Mouse (Mus musculus): Measurements from ENCODE around the gene Gm49337. TPM values are rescaled to one million over a fixed set of nuclear protein-coding genes. Genes with fewer than 3 reads are reported as not detected.
"Not testable (repeated sequence)": the region's sequence is repeated elsewhere in the genome, so short reads cannot be mapped to it uniquely, and the experiment has no call there.

Gm49337 gene
- polyA plus RNA-seq, 1 experiment = not detected

- H3K4me1 ChIP-seq (ENCODE audit: control insufficient read depth, insufficient read depth, low read length) = peaks cover 3% of the 10 kb centered on the region; the same call in 1 of the 2 replicates
- no peak overlapping the region for H3K4me3 ChIP-seq (ENCODE audit: control insufficient read depth, low read depth, low read length)
- H3K36me3 ChIP-seq (ENCODE audit: control insufficient read depth, insufficient read depth, low read length) = no peaks in the 10 kb centered on the region
- H3K27ac ChIP-seq (ENCODE audit: control insufficient read depth, insufficient read depth, low read depth, low read length) = no peak overlapping the region
- no peak for TF ChIP-seq CTCF (IDR thresholded peaks at IDR 0.05; ENCODE audit: control insufficient read depth, insufficient read depth, insufficient replicate concordance, low read depth, low read length)
- no peaks in the 10 kb centered on the region for H3K27me3 ChIP-seq (ENCODE audit: control insufficient read depth, insufficient read depth, low read length)
Measured at GRCm38 (mm10) chr4:116215895-116216605, 42.9 kb downstream of the Gm49337 start.

DNA sequence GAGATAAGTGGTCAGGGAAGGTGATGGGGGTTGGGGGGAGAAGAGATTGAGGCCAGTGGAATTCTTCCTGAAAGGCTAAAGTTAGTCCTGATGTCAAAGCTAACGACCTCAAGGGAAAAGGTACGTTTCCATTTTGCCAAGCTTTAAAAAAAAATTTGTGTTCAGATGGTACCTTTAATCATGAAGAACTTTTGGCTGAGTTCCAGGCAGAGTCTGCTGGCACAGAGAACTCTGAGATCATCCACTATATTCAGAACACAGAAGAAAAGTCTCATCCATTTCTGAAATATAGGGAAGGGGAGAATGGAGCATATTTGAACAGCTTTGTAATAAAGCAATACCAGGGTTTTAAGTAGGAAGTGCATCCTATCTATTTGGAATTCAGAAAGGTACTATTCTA is 43.9 kb downstream of the Gm49337 start:
- peaks cover 3% of the 10 kb centered on the region; the same call in 1 of the 2 replicates for H3K4me1 ChIP-seq (ENCODE audit: control insufficient read depth, insufficient read depth, low read length)
- H3K36me3 ChIP-seq (ENCODE audit: control insufficient read depth, insufficient read depth, low read length) = no peaks in the 10 kb centered on the region
- H3K4me3 ChIP-seq (ENCODE audit: control insufficient read depth, low read depth, low read length) = no peak overlapping the region
- no peak overlapping the region for H3K27ac ChIP-seq (ENCODE audit: control insufficient read depth, insufficient read depth, low read depth, low read length)
- no peak for TF ChIP-seq CTCF (IDR thresholded peaks at IDR 0.05; ENCODE audit: control insufficient read depth, insufficient read depth, insufficient replicate concordance, low read depth, low read length)
- TF ChIP-seq POLR2A (IDR thresholded peaks at IDR 0.05; ENCODE audit: control insufficient read depth, low read depth, low read length) = no peak
- H3K27me3 ChIP-seq (ENCODE audit: control insufficient read depth, insufficient read depth, low read length) = no peaks in the 10 kb centered on the region

DNA sequence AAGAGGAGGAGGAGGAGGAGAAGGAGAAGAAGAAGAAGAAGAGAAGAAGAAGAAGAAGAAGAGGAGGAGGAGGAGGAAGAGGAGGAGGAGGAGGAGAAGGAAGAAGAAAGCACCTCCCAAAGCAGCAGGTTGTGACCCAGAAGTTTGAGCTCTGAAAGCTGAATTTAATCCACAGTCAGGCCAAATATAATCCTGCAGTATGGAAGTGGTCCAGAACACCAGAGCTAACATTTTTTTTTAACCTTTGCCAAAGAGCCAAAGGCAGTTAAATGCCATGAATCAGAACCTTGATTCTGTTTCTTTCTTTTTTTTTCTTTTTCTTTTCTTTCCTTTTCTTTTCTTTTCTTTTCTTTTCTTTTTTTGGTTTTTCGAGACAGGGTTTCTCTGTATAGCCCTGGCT is 44.5 kb downstream of the Gm49337 start:
- H3K27me3 ChIP-seq (ENCODE audit: control insufficient read depth, insufficient read depth, low read length); H3K4me1 ChIP-seq (ENCODE audit: control insufficient read depth, insufficient read depth, low read length); H3K27ac ChIP-seq (ENCODE audit: control insufficient read depth, insufficient read depth, low read depth, low read length); H3K4me3 ChIP-seq (ENCODE audit: control insufficient read depth, low read depth, low read length); H3K36me3 ChIP-seq (ENCODE audit: control insufficient read depth, insufficient read depth, low read length): not testable (repeated sequence)

- H3K4me1 ChIP-seq (ENCODE audit: control insufficient read depth, insufficient read depth, low read length) = peaks cover 3% of the 10 kb centered on the region
- no peak overlapping the region for H3K4me3 ChIP-seq (ENCODE audit: control insufficient read depth, low read depth, low read length)
- TF ChIP-seq POLR2A (IDR thresholded peaks at IDR 0.05; ENCODE audit: control insufficient read depth, low read depth, low read length) = no peak
- H3K36me3 ChIP-seq (ENCODE audit: control insufficient read depth, insufficient read depth, low read length) = no peaks in the 10 kb centered on the region
- no peak overlapping the region for H3K27ac ChIP-seq (ENCODE audit: control insufficient read depth, insufficient read depth, low read depth, low read length)
- no peaks in the 10 kb centered on the region for H3K27me3 ChIP-seq (ENCODE audit: control insufficient read depth, insufficient read depth, low read length)
Measured at GRCm38 (mm10) chr4:116219056-116219455, 45.9 kb downstream of the Gm49337 start.

DNA sequence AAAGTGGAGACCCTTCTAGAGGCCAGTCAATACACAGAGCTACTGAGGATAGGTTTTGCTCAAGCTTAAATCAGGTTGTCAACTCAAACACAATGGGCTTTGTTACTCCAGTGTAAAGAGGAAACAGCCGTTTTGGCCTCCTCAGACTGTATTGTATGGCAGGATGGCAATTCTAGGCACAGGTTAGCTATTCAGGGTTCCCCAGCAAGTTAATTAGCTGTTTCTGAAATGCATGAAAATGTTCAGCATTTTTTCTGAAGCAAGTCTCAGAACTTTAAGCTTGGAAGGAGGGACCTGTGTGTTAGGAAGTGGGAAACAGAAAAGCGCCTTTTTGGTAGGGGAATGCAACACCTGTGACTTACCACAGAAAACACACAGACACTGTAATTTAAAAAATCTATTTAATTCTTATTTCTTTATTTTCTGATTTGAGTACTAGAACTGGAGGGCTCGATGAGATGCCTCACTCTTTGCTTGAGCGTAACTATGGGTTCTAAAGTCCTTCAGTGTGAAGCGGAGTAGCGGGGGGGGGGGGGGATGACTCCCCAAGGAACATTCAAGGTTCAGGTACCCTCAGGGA is 47.0 kb downstream of the Gm49337 start:
- Histone ChIP-seq H3K27ac (ENCODE audit: control insufficient read depth, insufficient read depth, low read depth, low read length) (peak overlapping the region; percentile 44; the same call in 1 of the 2 replicates), H3K4me3 (ENCODE audit: control insufficient read depth, low read depth, low read length) (peak overlapping the region; percentile 18)
- no peak for TF ChIP-seq CTCF (IDR thresholded peaks at IDR 0.05; ENCODE audit: control insufficient read depth, insufficient read depth, insufficient replicate concordance, low read depth, low read length)
- no peak for TF ChIP-seq POLR2A (IDR thresholded peaks at IDR 0.05; ENCODE audit: control insufficient read depth, low read depth, low read length)

GRCm38 (mm10) chr4:116220780-116221139 is 47.6 kb downstream of the Gm49337 start:
- peaks cover 3% of the 10 kb centered on the region for H3K4me1 ChIP-seq (ENCODE audit: control insufficient read depth, insufficient read depth, low read length)
- H3K4me3 ChIP-seq (ENCODE audit: control insufficient read depth, low read depth, low read length) = peak overlapping the region; percentile 95
- H3K27ac ChIP-seq (ENCODE audit: control insufficient read depth, insufficient read depth, low read depth, low read length) = peak overlapping the region; percentile 100
- TF ChIP-seq CTCF (IDR thresholded peaks at IDR 0.05; ENCODE audit: control insufficient read depth, insufficient read depth, insufficient replicate concordance, low read depth, low read length) (no peak), POLR2A (IDR thresholded peaks at IDR 0.05; ENCODE audit: control insufficient read depth, low read depth, low read length) (no peak)
- H3K36me3 ChIP-seq (ENCODE audit: control insufficient read depth, insufficient read depth, low read length) = no peaks in the 10 kb centered on the region
- H3K27me3 ChIP-seq (ENCODE audit: control insufficient read depth, insufficient read depth, low read length) = no peaks in the 10 kb centered on the region

More for the DNA sequence above, 47.0 kb downstream of the Gm49337 start:
- H3K4me1 ChIP-seq (ENCODE audit: control insufficient read depth, insufficient read depth, low read length) = peaks cover 3% of the 10 kb centered on the region
- no peaks in the 10 kb centered on the region for H3K36me3 ChIP-seq (ENCODE audit: control insufficient read depth, insufficient read depth, low read length)
- no peaks in the 10 kb centered on the region for H3K27me3 ChIP-seq (ENCODE audit: control insufficient read depth, insufficient read depth, low read length)

DNA sequence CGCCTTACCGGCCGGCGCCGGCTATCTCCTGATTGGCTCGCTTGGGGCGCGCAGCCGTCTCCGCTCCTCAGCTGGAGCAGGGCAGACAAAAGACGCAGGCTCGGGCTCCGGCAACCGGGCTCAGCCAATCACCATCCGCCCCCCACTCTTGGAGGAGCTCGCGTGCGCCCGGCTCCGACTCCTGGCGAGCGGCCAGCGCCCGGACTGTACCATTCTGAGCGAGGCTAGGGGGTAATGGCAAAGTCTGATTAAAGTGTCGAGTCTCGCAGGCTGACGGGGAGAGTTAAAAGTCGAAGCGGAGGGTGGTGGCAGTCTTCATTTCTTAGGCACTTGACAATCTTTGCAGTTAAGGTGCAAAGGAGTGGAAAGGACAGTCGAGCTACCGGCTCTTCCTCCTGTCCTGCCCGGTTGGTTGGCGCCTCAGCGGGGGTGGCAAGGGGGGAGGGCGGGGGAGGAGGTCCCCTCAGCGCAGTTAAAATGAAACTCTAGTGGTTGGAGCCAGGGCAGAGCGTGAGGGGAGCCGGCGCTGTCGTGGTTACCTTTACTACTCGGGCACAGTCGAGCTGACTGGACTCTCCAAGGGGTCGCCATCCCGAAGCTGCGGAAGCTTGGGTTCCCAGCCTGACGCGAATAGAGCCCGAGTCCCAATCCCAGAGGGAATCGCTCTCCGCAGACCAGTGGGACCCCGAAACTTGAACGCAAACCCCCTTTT is 48.1 kb downstream of the Gm49337 start, which contains the start of gene Pik3r3:
Pik3r3 (plus strand) TSS at position 479 of the 712 bp plus-strand sequence.
- TF ChIP-seq POLR2A (IDR thresholded peaks at IDR 0.05; ENCODE audit: control insufficient read depth, low read depth, low read length) = peak; percentile 97
- TF ChIP-seq CTCF (IDR thresholded peaks at IDR 0.05; ENCODE audit: control insufficient read depth, insufficient read depth, insufficient replicate concordance, low read depth, low read length) = no peak
- no peaks in the 10 kb centered on the region for H3K27me3 ChIP-seq (ENCODE audit: control insufficient read depth, insufficient read depth, low read length)
- H3K36me3 ChIP-seq (ENCODE audit: control insufficient read depth, insufficient read depth, low read length) = no peaks in the 10 kb centered on the region
- peaks cover 3% of the 10 kb centered on the region for H3K4me1 ChIP-seq (ENCODE audit: control insufficient read depth, insufficient read depth, low read length)
- peak within 1 kb of the TSS; percentile 95 for H3K4me3 ChIP-seq (ENCODE audit: control insufficient read depth, low read depth, low read length)
- H3K27ac ChIP-seq (ENCODE audit: control insufficient read depth, insufficient read depth, low read depth, low read length) = peak within 1 kb of the TSS; percentile 100
